Mouse (Mus musculus): ENCODE measurements around the gene Zdhhc17. TPM values are rescaled to one million over a fixed set of nuclear protein-coding genes. Genes with fewer than 3 reads are reported as not detected.

Zdhhc17 gene
- polyA plus RNA-seq (2014; fragmentation: Nextera tagmentation; extraction: Ambion mirVana): 28.0 and 31.6 TPM in 2 replicates

DNA sequence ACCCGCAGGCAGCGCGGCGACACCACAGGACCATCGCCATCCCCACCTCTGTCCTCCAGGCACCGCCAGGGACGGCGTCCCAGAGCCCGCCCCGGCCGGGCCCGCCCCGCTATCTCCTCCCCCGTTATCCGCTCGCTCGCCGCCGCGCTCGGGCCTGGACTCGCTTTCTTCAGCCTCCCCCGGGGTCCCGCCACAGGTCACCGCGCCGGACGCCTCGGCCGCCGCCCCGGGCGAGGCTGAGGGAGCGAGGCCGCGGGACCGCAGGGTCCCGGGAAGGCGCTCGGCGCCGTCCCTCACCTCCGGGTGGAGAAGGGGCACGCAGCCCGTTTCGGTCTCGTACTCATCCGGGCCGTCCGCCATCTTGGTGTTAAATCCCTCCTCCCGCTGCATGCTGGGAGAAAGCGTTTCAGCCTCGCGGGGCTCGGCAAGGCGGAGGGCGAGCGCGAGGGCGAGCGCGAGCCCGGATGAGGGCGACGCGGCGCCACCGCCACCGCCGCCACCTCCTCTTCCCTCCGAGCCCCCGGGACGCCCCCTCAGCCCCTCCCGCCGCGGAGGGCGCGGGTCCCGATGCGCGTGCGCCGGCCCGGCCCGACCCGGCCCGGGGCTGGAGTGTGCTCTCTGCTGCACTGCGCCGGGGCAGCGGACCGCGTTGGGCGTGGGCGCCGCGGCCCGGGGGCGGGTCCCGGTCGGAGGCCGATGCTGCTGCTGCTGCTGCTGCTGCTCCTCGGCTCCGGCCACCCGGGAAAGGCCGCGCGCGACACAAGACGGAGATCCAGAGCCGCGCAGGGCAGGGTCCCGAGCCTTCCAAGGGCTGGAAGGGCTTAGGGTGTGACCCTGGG lies at the start of gene Zdhhc17:
Gene Zdhhc17 (minus strand): TSS at position 500 of the 839 bp plus-strand sequence.
- no peaks in the 10 kb centered on the region for H3K4me1 ChIP-seq (replicated peaks; ENCODE audit: control insufficient read depth, insufficient read depth, low read length)
- ATAC-seq (replicated peaks; ENCODE audit: low FRiP score): peak; percentile 91
- H3K9me3 ChIP-seq (ENCODE audit: control insufficient read depth, low read length): no peaks in the 10 kb centered on the region
- no peaks in the 10 kb centered on the region for H3K27me3 ChIP-seq (ENCODE audit: control insufficient read depth, insufficient read depth, low read length)
- peak within 1 kb of the TSS; percentile 97 for H3K27ac ChIP-seq (ENCODE audit: low read depth, low read length)
- peak; percentile 95 for DNase-seq (ENCODE audit: low spot score)
- peak within 1 kb of the TSS; percentile 95 for H3K4me3 ChIP-seq (ENCODE audit: low read depth, low read length)
- WGBS: under 1% methylated on average over 98 of the region's 112 CpGs
- H3K4me2 ChIP-seq (ENCODE audit: low read depth, low read length, severe bottlenecking): peak within 1 kb of the TSS; percentile 65
- peak within 1 kb of the TSS; percentile 99 for H3K9ac ChIP-seq (ENCODE audit: low read length)
- H3K36me3 ChIP-seq (ENCODE audit: control insufficient read depth, insufficient read depth, low read length): no peaks in the 10 kb centered on the region

DNA sequence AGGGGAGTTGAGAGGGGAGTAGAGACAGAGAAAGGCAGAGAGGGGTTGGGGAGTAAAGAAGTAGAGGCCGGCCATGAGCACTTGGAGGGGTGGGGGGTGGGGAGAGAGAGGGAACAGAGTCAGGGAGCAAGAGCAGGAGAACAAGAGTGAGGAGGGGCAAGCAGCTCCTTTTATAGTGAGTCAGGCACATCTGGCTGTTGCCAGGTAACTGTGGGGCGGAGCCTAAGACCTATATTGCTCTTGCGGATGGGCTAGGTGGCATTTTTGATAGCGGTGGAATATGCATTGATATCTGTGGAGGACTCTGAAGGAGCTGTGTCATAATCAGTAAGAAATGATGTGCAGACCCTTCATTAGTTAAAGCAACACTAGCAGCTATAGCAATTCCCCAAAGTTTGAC lies 45.8 kb upstream of the Zdhhc17 start:
- DNase-seq (ENCODE audit: low spot score): no peak
- no peak for ATAC-seq (replicated peaks; ENCODE audit: low FRiP score)
- Histone ChIP-seq H3K27ac (ENCODE audit: low read depth, low read length) (no peak overlapping the region), H3K9ac (ENCODE audit: low read length) (no peak overlapping the region), H3K27me3 (ENCODE audit: control insufficient read depth, insufficient read depth, low read length) (no peaks in the 10 kb centered on the region), H3K36me3 (ENCODE audit: control insufficient read depth, insufficient read depth, low read length) (no peaks in the 10 kb centered on the region), H3K9me3 (ENCODE audit: control insufficient read depth, low read length) (no peaks in the 10 kb centered on the region), H3K4me2 (ENCODE audit: low read depth, low read length, severe bottlenecking) (no peak overlapping the region), H3K4me1 (replicated peaks; ENCODE audit: control insufficient read depth, insufficient read depth, low read length) (no peaks in the 10 kb centered on the region), H3K4me3 (ENCODE audit: low read depth, low read length) (no peak overlapping the region)
- WGBS: 49% methylated on average over 4 of the region's 4 CpGs

DNA sequence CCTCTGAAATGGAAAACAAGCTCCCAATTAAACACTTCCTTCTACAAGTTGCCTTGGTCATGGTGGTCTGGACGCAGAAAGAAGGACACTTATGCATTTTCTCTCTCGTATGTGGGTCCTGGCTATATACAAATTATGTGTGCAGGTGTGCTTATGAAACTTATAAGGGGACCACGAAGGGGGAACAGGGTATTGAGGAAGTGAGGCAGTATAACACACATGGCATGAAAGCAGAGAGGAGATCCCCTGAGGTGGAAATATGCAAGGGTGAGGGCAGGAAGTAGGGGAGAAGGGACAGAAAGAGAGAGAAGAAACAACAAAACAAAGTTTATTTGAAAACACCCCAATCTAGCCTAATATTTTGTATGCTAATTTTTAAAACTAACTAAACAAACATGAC lies 41.7 kb upstream of the Zdhhc17 start:
- no peak overlapping the region for H3K4me3 ChIP-seq (ENCODE audit: low read depth, low read length)
- no peak overlapping the region for H3K27ac ChIP-seq (ENCODE audit: low read depth, low read length)
- DNase-seq (ENCODE audit: low spot score): no peak
- H3K9me3 ChIP-seq (ENCODE audit: control insufficient read depth, low read length): no peaks in the 10 kb centered on the region
- 89% methylated on average over 3 of the region's 3 CpGs for WGBS
- H3K4me1 ChIP-seq (replicated peaks; ENCODE audit: control insufficient read depth, insufficient read depth, low read length): no peaks in the 10 kb centered on the region
- no peaks in the 10 kb centered on the region for H3K36me3 ChIP-seq (ENCODE audit: control insufficient read depth, insufficient read depth, low read length)
- H3K9ac ChIP-seq (ENCODE audit: low read length): no peak overlapping the region
- no peak for ATAC-seq (replicated peaks; ENCODE audit: low FRiP score)
- H3K27me3 ChIP-seq (ENCODE audit: control insufficient read depth, insufficient read depth, low read length): no peaks in the 10 kb centered on the region
- H3K4me2 ChIP-seq (ENCODE audit: low read depth, low read length, severe bottlenecking): no peak overlapping the region

DNA sequence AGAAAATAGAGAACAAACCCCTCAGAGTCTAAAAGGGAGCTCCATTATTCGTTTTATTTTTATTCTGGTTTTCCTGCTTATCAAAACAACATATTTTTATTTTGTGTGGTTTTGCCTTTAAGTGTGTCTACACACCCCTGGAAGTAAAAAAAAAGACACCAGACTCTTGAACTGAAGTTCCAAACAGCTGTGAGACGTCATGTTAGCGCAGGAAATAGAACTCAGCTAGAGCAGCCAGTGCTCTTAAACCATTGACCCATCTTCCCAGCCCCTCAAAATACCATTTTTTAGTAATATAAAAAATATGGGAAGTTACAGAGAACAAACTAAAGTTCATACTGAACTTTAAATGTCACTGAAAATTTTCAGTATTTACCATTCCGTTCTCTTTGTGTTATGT lies 40.6 kb upstream of the Zdhhc17 start:
- WGBS: 87% methylated on average over 4 of the region's 4 CpGs
- H3K4me2 ChIP-seq (ENCODE audit: low read depth, low read length, severe bottlenecking): no peak overlapping the region

DNA sequence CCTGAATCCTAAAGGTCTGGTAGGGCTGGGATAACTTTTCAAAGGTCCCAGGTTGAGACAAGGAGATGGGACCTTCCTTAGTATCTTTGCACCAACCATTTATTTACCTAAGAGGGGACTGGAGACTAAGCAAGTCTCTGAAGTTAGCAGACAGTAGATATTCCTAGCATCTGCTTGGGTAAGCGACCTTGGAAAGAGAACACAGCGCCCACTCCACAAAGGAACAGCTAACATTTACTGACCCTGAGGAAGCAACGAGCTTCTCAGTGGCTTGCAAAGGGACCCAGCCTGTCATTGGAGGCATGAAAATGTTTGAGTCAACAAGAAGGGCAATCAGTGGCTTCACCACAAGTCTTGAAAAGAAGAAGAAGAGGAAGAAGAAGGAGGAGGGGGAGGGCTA lies 40.1 kb upstream of the Zdhhc17 start:
- Histone ChIP-seq H3K9me3 (ENCODE audit: control insufficient read depth, low read length) (no peaks in the 10 kb centered on the region), H3K27ac (ENCODE audit: low read depth, low read length) (no peak overlapping the region), H3K4me2 (ENCODE audit: low read depth, low read length, severe bottlenecking) (no peak overlapping the region), H3K36me3 (ENCODE audit: control insufficient read depth, insufficient read depth, low read length) (no peaks in the 10 kb centered on the region), H3K27me3 (ENCODE audit: control insufficient read depth, insufficient read depth, low read length) (no peaks in the 10 kb centered on the region), H3K4me1 (replicated peaks; ENCODE audit: control insufficient read depth, insufficient read depth, low read length) (no peaks in the 10 kb centered on the region), H3K9ac (ENCODE audit: low read length) (no peak overlapping the region), H3K4me3 (ENCODE audit: low read depth, low read length) (no peak overlapping the region)
- WGBS: 77% methylated on average over 3 of the region's 3 CpGs
- ATAC-seq (replicated peaks; ENCODE audit: low FRiP score): no peak
- no peak for DNase-seq (ENCODE audit: low spot score)

More for the DNA sequence above, 40.6 kb upstream of the Zdhhc17 start:
- ATAC-seq (replicated peaks; ENCODE audit: low FRiP score): no peak
- no peak for DNase-seq (ENCODE audit: low spot score)
- Histone ChIP-seq H3K27ac (ENCODE audit: low read depth, low read length) (no peak overlapping the region), H3K27me3 (ENCODE audit: control insufficient read depth, insufficient read depth, low read length) (no peaks in the 10 kb centered on the region), H3K4me3 (ENCODE audit: low read depth, low read length) (no peak overlapping the region), H3K9me3 (ENCODE audit: control insufficient read depth, low read length) (no peaks in the 10 kb centered on the region), H3K36me3 (ENCODE audit: control insufficient read depth, insufficient read depth, low read length) (no peaks in the 10 kb centered on the region), H3K9ac (ENCODE audit: low read length) (no peak overlapping the region), H3K4me1 (replicated peaks; ENCODE audit: control insufficient read depth, insufficient read depth, low read length) (no peaks in the 10 kb centered on the region)

DNA sequence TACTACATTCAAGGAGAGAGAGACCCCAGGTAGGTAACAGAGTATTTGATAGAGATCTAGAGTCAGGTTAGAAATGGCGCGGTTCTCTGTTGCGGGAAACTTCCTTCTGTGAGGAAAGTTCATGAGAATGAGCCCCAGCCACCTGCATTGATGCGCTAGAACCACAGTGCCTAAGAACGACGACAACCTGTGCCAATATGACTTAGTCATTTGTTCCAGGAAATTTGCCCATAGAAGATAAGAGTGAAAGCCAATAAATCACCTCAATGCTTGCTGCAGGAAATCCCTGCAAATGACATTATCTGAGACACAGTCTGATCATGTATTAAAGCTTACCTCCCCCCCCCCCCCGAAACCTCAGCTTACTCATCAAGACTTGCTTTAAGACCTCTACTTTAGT lies 38.0 kb upstream of the Zdhhc17 start:
- no peak overlapping the region for H3K27ac ChIP-seq (ENCODE audit: low read depth, low read length)

DNA sequence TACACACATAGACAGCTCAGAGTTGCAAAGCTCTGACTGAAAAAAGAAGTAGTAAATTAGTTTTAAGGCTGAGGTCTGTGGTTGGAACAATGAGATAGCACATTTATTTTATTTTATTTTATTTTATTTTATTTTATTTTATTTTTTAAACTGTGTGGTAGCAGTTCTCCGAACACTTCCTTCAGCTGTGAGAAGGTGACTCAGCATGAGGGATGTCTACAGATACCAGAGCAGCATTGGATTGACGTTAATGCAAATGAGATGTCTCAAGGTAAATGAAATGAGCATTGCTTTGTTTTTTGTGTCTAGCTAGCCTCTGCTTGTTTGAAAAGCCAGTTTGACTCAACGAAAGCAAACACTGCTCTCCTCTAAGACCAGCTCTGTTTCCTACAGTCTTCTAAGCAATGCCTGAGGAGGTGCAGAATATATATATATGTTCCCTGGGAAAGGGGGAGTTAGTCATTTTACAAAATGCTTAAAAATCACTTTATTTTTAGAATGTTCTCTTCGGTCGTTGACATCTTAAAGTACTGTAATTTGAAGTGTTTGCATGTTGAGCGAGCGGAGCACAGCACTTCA lies 30.2 kb upstream of the Zdhhc17 start:
- Histone ChIP-seq H3K9ac (ENCODE audit: low read length) (no peak overlapping the region), H3K4me2 (ENCODE audit: low read depth, low read length, severe bottlenecking) (no peak overlapping the region), H3K27ac (ENCODE audit: low read depth, low read length) (no peak overlapping the region), H3K27me3 (ENCODE audit: control insufficient read depth, insufficient read depth, low read length) (no peaks in the 10 kb centered on the region), H3K9me3 (ENCODE audit: control insufficient read depth, low read length) (0 out of 2 replicates have a peak, but pooled peaks cover 3% of the 10 kb centered on the region), H3K4me3 (ENCODE audit: low read depth, low read length) (no peak overlapping the region), H3K4me1 (replicated peaks; ENCODE audit: control insufficient read depth, insufficient read depth, low read length) (no peaks in the 10 kb centered on the region), H3K36me3 (ENCODE audit: control insufficient read depth, insufficient read depth, low read length) (no peaks in the 10 kb centered on the region)
- ATAC-seq (replicated peaks; ENCODE audit: low FRiP score) (no peak), DNase-seq (ENCODE audit: low spot score) (no peak)
- 90% methylated on average over 7 of the region's 7 CpGs for WGBS

More for the DNA sequence above, 38.0 kb upstream of the Zdhhc17 start:
- no peaks in the 10 kb centered on the region for H3K36me3 ChIP-seq (ENCODE audit: control insufficient read depth, insufficient read depth, low read length)
- no peak for ATAC-seq (replicated peaks; ENCODE audit: low FRiP score)
- 92% methylated on average over 7 of the region's 7 CpGs for WGBS
- H3K9me3 ChIP-seq (ENCODE audit: control insufficient read depth, low read length): 0 out of 2 replicates have a peak, but pooled peaks cover 3% of the 10 kb centered on the region
- no peak overlapping the region for H3K4me2 ChIP-seq (ENCODE audit: low read depth, low read length, severe bottlenecking)
- no peak overlapping the region for H3K9ac ChIP-seq (ENCODE audit: low read length)
- no peaks in the 10 kb centered on the region for H3K4me1 ChIP-seq (replicated peaks; ENCODE audit: control insufficient read depth, insufficient read depth, low read length)
- no peaks in the 10 kb centered on the region for H3K27me3 ChIP-seq (ENCODE audit: control insufficient read depth, insufficient read depth, low read length)
- H3K4me3 ChIP-seq (ENCODE audit: low read depth, low read length): no peak overlapping the region
- DNase-seq (ENCODE audit: low spot score): no peak

DNA sequence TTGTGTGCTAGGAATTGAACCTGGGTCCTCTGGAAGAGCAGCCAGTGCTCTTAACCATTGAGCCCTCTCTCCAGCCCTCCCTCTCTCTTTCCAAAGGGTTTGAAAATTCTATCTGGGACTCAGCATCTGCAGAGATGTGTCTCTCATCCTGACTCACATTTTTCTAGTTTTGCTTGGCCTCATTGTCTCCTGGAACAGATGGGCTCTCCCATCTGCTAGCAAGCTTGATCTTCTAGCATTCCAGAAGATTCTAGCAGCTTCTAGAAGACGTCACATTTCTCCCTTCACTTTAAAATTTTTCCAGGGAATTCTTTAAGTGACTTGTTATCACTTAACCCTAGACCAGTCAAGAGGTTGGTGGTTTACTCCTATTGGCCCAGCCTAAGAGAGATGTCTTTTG lies 26.9 kb upstream of the Zdhhc17 start:
- H3K4me2 ChIP-seq (ENCODE audit: low read depth, low read length, severe bottlenecking): no peak overlapping the region
- no peaks in the 10 kb centered on the region for H3K36me3 ChIP-seq (ENCODE audit: control insufficient read depth, insufficient read depth, low read length)
- no peaks in the 10 kb centered on the region for H3K27me3 ChIP-seq (ENCODE audit: control insufficient read depth, insufficient read depth, low read length)
- H3K4me1 ChIP-seq (replicated peaks; ENCODE audit: control insufficient read depth, insufficient read depth, low read length): no peaks in the 10 kb centered on the region
- H3K9ac ChIP-seq (ENCODE audit: low read length): no peak overlapping the region
- 78% methylated on average over 1 of the region's 1 CpGs for WGBS
- ATAC-seq (replicated peaks; ENCODE audit: low FRiP score): no peak
- H3K4me3 ChIP-seq (ENCODE audit: low read depth, low read length): no peak overlapping the region
- no peak for DNase-seq (ENCODE audit: low spot score)
- no peaks in the 10 kb centered on the region for H3K9me3 ChIP-seq (ENCODE audit: control insufficient read depth, low read length)
- H3K27ac ChIP-seq (ENCODE audit: low read depth, low read length): no peak overlapping the region
